Mouse (Mus musculus) bone marrow macrophage, adult 2 months (primary cell): ENCODE measurements around the gene Cd209g.

Source experiments
- CTCF ChIP-seq: IDR thresholded peaks from 2 replicates; pipeline ENCODE4 v1.5.1; 2012; ENCODE audit warnings: low read depth, mild to moderate bottlenecking, low read length, moderate library complexity
- POLR2A ChIP-seq: IDR thresholded peaks from 2 replicates; pipeline ENCODE4 v1.6.1; 2012; ENCODE audit warnings: mild to moderate bottlenecking, low read depth, low read length, borderline replicate concordance

DNA sequence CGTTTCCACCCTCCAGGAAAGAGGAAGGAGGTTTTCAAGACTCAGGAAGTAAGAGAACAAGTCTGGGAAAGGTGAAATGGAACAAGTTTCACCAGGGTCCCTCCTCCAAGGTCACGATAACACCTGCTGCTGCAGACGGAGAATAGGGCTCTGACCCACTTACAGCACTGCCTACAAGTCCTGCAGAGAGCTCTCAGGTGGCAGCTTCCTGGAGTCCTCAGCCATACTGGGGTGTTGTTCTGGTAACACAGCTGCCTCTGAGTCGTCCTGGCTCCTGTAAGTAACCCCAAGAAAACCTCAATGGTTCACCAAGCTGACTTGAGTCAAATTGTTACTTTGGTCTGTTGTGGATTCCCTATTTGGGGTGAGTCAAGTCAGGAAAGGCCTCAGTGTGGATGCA lies 28.9 kb downstream of the Cd209g start:
- TF ChIP-seq POLR2A (no peak), CTCF (no peak)
